Mouse (Mus musculus) cortical plate, adult 2 months (tissue): ENCODE data around the gene Hoxd11. TPM values are rescaled to one million over a fixed set of nuclear protein-coding genes. Genes with fewer than 3 reads are reported as not detected.

ENCODE experiments used
- H3K27ac ChIP-seq: fragments of 200-500 bp; 2 replicates; pipeline ENCODE4 v1.5.1; 2012; ENCODE audit warnings: low read length, control low read depth, inconsistent platforms; ENCODE audit not compliant: insufficient read depth
- H3K4me1 ChIP-seq: fragments of 200-500 bp; 2 replicates; pipeline ENCODE4 v1.6.1; 2011; ENCODE audit warnings: low read length; ENCODE audit not compliant: control insufficient read depth, insufficient read depth
- H3K4me3 ChIP-seq: fragments of 200-500 bp; 2 replicates; pipeline ENCODE4 v1.5.1; 2011; ENCODE audit warnings: mild to moderate bottlenecking, low read length, control low read depth; ENCODE audit not compliant: insufficient read depth
- CTCF ChIP-seq: fragments of 200-500 bp; IDR thresholded peaks from 2 replicates; pipeline ENCODE4 v1.5.1; 2011; ENCODE audit warnings: mild to moderate bottlenecking, control low read depth, low read length; ENCODE audit not compliant: insufficient read depth; ENCODE audit errors: extremely low read depth
- POLR2A ChIP-seq: fragments of 200-500 bp; IDR thresholded peaks from 2 replicates; pipeline ENCODE4 v1.6.1; 2011; ENCODE audit warnings: mild to moderate bottlenecking, low read length, control low read depth; ENCODE audit not compliant: insufficient read depth; ENCODE audit errors: extremely low read depth
- polyA plus RNA-seq: library from polyadenylated mRNA; depleted of rRNA; stranded (reverse); fragments of >200 nt; gene quantifications from 2 replicates; pipeline ENCODE4 v1.2.3, GENCODE M21; 2012

Gene Hoxd11
- polyA plus RNA-seq, 1 experiment = not detected

DNA sequence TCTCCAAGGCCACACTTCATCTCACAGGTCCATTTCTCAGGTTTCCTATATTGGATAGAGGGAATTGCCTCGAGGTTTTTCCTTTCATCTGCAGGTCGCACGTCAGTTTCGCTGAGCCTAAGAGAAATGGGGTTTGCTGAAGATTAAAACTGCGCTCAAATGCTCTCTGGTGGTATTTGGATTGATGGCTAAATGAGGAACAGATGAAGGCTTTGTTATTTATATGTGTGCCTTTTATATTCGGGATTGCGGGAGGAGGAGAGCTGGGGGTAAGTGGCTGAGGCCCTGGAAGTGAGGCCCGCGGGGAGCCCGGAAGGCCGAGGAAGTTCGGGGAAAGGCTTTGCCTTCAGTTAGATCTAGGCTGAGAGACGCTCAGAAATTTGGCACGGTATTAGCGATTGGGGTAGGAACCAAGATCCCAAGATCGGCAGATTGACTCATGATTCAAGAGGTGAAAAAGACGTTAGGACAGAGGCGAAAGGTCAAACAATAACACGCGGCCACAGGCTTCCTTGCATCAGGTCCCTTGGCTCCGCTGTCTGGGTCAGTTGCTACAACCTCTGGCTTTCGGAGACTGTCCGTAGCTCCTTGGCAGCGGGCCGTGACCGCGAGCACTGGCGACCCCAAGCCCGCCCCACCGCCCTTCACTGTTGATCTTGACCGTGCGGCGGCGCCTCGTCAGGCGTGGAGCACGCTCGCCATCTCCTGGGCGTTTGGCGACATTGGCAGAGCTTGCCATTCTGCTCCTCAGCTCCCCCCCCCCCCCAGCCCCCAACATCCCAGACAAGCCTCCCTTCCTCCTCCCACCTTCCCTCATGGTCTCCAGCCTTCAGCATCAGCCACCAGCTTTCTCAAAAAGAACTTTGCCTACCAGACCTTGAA is 6.6 kb upstream of the Hoxd11 start:
- Histone ChIP-seq H3K4me3 (no peak overlapping the region; the same call in 1 of the 2 replicates), H3K27ac (no peak overlapping the region), H3K4me1 (no peaks in the 10 kb centered on the region)
- no peak for TF ChIP-seq POLR2A
- TF ChIP-seq CTCF = peak; percentile 51

DNA sequence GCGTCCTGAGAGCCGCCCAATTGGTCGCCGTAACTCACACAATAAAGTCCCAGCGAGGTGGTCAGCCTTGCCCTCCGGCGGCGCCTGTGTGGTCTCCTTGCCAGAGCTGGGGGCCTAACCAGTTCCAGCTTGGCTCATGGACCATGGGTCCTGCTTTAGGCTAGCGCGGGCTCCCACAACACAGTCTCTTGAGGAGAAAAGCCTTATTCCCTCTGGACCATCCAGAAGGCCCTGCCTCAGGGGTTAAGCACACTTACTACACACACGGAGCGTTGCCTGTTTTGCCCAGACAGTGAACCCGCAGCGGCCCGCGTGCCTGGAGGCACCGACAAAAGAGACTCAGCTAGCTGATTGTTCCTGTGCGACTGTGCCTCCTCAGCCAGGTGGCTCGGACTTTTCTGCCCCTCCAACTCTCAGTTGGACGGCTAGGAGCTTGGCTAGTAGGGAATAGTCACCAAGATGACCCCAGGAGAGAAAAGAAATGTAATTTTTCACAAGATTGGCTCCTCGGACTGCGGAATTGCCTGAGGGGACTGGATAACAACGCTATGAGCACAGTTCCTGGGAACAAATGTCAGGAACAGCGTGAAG is 5.4 kb upstream of the Hoxd11 start:
- H3K4me3 ChIP-seq = no peak overlapping the region
- H3K27ac ChIP-seq = no peak overlapping the region
- TF ChIP-seq CTCF (no peak), POLR2A (no peak)
- no peaks in the 10 kb centered on the region for H3K4me1 ChIP-seq

DNA sequence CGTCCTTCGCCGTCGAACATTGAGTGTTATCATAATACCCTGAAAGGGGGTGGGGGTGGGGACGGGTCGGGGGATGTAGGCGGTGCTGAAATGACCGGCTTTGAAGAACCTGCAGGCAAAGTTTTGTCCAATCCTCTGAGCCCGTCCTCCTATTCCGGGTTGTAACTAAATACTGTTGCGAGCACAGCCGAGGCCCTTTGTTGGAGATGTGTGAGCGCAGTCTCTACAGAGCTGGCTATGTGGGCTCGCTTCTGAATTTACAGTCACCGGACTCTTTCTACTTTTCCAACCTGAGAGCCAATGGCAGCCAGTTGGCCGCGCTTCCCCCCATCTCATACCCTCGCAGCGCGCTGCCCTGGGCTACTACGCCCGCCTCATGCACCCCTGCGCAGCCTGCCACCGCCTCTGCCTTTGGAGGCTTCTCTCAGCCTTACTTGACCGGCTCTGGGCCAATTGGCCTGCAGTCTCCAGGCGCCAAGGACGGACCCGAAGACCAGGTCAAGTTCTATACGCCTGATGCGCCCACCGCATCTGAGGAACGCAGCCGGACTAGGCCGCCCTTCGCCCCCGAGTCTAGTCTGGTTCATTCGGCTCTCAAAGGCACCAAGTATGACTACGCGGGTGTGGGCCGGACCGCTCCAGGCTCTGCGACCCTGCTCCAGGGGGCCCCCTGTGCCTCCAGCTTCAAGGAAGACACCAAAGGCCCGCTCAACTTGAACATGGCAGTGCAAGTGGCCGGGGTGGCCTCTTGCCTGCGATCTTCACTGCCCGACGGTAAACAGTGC is 4.3 kb upstream of the Hoxd11 start, which contains the start of gene Hoxd12:
Hoxd12 (plus strand) TSS at position 133 of the 785 bp plus-strand sequence.
- Histone ChIP-seq H3K4me3 (no peak within 1 kb of the TSS), H3K4me1 (no peaks in the 10 kb centered on the region), H3K27ac (no peak within 1 kb of the TSS)
- TF ChIP-seq CTCF (no peak), POLR2A (no peak)

DNA sequence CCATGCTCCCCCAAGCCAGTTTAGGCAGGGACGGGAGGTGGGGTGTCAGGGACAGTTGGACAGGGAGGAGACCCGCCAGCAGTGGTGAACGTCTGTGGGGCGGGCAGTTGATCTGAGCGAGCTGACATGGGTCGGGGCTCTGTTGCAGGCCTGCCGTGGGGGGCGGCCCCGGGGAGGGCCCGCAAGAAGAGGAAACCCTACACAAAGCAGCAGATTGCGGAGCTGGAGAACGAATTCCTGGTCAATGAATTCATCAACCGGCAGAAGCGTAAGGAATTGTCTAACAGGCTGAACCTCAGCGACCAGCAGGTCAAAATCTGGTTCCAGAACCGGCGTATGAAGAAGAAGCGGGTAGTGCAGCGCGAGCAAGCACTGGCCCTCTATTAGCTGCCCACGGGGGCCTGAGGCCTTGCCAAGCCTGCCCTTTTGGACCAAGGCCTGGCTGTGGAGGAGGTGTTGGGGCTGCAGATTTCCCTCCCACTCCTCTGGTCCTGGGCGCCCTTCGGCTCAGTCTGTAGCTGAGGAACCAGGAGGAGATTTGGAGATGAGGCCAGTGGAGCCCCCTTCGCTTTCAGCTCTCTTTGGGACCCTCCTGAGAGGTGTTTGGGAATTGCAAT is 3.6 kb upstream of the Hoxd11 start:
- Histone ChIP-seq H3K4me3 (no peak overlapping the region), H3K4me1 (no peaks in the 10 kb centered on the region), H3K27ac (no peak overlapping the region)
- TF ChIP-seq POLR2A (no peak), CTCF (no peak)

DNA sequence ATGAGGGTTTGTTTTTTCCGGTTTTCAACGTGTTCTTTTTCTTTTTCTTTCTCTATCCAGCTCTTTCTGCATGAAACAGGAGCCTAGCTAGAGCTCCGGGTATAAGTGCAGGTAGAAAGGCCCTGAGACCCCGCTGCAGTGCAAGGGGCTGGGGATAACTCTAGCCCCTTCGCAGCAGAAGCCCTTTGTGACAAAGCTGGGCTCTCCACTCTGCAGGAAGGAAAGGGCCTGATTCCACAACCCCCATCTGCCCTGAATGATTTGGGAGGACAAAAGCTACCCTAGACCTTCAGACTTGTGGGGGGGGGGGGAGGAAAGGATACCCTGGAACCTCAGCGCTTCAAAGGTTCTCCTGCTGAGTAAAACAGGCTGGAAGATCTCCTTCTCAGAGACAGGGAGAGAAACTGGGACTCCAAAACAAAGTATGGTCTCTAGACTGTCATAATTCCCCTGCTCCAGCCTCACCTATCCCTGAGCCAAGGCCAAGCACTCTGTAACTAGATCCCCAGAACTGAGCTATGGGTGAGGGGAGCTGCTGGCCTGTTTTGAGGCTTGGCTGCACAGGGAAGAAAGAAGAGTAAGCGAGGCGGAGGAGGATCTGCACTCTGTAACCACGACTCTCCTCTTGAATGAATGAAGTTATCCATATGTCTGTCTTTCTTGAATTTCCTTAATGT is 2.8 kb upstream of the Hoxd11 start:
- Histone ChIP-seq H3K4me3 (no peak overlapping the region), H3K4me1 (no peaks in the 10 kb centered on the region), H3K27ac (no peak overlapping the region)
- TF ChIP-seq POLR2A (no peak), CTCF (no peak)

DNA sequence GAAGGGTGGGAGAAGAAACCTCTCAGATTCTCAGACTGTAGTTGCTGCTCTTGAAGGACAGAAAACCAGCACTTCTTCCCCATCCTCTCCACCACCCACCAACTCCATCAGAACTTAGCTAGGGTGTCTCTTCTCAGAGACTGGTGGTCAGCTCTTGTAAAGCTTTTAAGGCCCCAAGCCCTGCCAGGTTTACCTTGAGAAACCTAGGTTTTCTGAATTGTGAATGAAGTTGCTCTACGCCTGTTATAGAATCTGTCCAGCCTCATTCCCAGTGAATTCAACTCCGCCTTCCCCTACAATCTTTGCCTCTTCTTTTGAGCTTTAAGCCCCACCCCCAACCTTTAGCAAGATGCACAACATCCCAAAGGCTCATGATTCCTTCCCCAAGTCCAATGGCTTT is 2.3 kb upstream of the Hoxd11 start:
- H3K4me1 ChIP-seq = no peaks in the 10 kb centered on the region
- H3K4me3 ChIP-seq = no peak overlapping the region
- H3K27ac ChIP-seq = no peak overlapping the region
- TF ChIP-seq CTCF (no peak), POLR2A (no peak)

DNA sequence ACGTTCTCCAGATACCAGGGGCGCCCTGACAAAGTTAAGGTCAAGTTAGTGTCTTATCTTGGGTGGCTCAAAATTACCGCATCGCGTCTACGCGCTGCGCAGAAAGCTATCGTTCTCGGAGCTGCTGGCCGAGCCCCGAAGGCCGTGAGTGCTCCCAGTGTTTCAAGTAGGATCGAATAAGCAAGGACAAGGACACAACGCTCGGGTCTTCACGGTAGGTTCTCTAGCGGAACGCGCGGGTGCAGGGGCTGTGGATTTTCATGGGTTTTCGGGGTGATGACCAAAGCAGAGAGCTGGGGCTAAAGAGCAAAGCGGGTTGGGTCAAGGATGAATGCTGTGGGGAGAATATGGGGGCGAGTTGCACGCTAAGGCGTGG is 227 bp downstream of the Hoxd11 start:
- H3K4me1 ChIP-seq = no peaks in the 10 kb centered on the region
- H3K27ac ChIP-seq = no peak overlapping the region
- H3K4me3 ChIP-seq = no peak overlapping the region
- TF ChIP-seq CTCF = no peak
- no peak for TF ChIP-seq POLR2A

DNA sequence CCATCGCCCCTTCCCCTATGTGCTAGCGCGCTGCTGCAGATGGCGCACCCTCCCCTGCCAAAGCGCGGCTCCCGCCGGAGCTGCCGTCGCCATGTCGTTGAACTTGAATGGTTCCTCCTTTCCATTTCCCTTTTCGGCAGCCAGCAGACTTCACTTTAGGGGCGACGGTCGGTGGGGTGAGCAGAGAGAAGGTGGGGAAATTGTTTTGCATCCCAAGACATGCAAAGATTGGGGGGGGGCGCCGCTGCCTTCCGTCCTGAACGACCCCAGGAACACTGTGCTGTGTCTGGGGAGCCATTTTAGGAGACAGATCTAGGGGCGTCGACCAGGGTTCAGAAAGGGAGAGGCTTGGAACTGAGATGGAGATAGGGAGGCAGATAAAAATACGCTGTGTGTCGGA is 623 bp downstream of the Hoxd11 start:
- Histone ChIP-seq H3K4me1 (no peaks in the 10 kb centered on the region), H3K4me3 (no peak overlapping the region), H3K27ac (no peak overlapping the region)
- TF ChIP-seq CTCF (no peak), POLR2A (no peak)

DNA sequence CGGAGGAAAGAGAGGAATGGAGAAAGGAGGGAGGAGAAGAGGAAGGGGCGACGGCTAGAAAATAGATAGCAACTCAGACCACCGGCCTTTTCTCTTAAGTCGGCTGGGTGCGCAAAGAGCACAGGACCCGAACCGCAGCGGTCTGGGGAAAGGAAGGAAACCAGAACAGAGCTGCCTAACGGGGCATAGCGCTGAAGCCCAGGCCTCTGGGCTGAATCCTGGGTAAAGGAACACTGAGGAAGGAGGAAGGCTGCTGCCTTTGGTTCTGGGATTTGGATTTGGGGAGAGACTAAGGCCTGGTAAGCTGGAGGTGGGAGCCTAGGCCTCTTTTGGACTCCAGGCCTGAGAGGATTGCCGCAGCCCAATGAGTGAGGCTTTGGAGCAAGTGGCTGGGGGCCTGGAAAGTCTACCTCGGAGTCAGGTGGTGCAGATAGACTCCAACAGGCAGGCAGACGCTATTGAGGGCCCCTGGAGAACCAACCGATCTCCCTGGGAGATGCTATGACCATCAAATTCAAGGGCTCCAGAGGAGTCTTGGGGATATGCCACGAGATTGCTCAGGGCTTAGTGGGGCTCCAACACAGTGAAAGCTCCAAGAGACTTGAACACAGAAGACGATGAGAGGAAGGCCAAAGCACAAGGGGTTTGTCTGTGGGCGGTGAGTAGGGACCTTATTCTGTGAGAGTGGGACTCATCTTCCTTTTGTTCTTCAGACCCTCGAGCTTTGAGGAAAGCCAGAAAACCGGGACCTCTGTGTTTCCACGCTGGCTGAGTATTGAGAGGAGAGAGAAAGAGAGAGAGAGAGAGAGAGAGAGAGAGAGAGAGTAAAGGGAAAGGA is 1.4 kb downstream of the Hoxd11 start:
- TF ChIP-seq CTCF (no peak), POLR2A (no peak)
- Histone ChIP-seq H3K27ac (no peak overlapping the region), H3K4me3 (no peak overlapping the region), H3K4me1 (no peaks in the 10 kb centered on the region)
